Mouse (Mus musculus): ENCODE results near the gene Gm10340. TPM values are rescaled to one million over a fixed set of nuclear protein-coding genes. Genes with fewer than 3 reads are reported as not detected.
A peak's percentile ranks its signal among the peaks of the same experiment; 100 is the strongest.
"Not testable (repeated sequence)": the region's sequence is repeated elsewhere in the genome, so short reads cannot be mapped to it uniquely, and the experiment has no call there.

Gene Gm10340
- polyA plus RNA-seq (2015; fragmentation: Nextera tagmentation; extraction: Ambion mirVana): not detected in 2 replicates

DNA sequence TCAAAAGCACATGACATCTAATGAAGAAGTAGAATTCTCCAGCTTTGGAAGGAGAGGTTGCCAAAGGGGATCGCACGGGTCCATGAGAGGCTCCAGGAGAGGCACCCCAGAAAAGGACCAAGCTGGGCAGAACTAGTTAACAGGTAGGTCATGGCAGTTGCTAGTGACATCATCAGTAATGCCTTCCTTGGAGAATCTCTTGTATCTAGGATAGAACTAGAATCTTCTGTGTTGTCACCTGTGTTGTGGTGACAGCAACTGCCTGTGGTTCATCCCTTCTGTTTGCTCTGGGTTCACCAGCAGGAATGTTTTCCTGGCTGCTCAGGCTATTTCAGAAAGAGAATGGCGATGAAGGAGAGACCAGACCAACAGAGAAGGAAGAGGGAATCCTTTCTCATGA, at the start of gene Gm10340:
TSS of gene Gm10340 (plus strand) at position 301 of the 400 bp plus-strand sequence.
- H3K4me1 ChIP-seq (ENCODE audit: insufficient read depth, low read depth, low read length); H3K9ac ChIP-seq (replicated peaks; ENCODE audit: low read depth); H3K27me3 ChIP-seq (replicated peaks; ENCODE audit: insufficient read depth, low read length); ATAC-seq; H3K36me3 ChIP-seq (ENCODE audit: insufficient read depth, low read length); H3K4me2 ChIP-seq (replicated peaks; ENCODE audit: low read depth, low read length); H3K4me3 ChIP-seq (ENCODE audit: low read depth, low read length); H3K27ac ChIP-seq (ENCODE audit: low read length); H3K9me3 ChIP-seq (ENCODE audit: low read length): not testable (repeated sequence)
- peak; percentile 0 for DNase-seq (ENCODE audit: low spot score)
- 95% methylated on average over 2 of the region's 3 CpGs for WGBS

DNA sequence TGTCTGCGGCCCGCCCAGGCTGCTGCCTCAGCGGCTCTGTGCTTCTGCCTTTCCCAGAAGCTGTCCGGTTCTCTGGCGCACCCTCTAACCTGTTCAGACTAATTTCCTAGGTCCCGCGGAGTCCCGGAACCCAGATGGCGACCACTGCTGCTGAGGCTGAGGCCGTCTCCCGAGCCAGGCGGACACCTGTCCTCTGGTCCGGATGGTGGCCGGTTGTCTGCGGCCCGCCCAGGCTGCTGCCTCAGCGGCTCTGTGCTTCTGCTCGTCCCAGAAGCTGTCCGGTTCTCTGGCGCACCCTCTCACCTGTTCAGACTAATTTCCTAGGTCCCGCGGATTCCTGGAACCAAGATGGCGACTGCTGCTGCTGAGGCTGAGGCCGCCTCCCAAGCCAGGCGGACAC, 17.7 kb upstream of the Gm10340 start:
- not testable (repeated sequence) for DNase-seq (ENCODE audit: low spot score); H3K9me3 ChIP-seq (ENCODE audit: low read length); H3K4me3 ChIP-seq (ENCODE audit: low read depth, low read length); H3K27ac ChIP-seq (ENCODE audit: low read length); ATAC-seq; H3K27me3 ChIP-seq (replicated peaks; ENCODE audit: insufficient read depth, low read length); H3K4me1 ChIP-seq (ENCODE audit: insufficient read depth, low read depth, low read length); H3K9ac ChIP-seq (replicated peaks; ENCODE audit: low read depth); H3K4me2 ChIP-seq (replicated peaks; ENCODE audit: low read depth, low read length); H3K36me3 ChIP-seq (ENCODE audit: insufficient read depth, low read length)
- WGBS: 87% methylated on average over 11 of the region's 25 CpGs

DNA sequence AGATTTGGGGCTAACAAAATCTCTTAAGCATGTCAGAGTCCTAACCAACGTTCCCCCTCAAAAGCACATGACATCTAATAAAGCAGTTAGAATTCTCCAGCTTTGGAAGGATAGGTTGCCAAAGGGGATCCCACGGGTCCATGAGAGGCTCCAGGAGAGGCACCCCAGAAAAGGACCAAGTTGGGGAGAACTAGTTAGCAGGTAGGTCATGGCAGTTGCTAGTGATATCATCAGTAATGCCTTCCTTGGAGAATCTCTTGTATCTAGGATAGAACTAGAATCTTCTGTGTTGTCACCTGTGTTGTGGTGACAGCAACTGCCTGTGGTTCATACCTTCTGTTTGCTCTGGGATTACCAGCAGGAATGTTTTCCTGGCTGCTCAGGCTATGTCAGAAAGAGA, 54.2 kb downstream of the Gm10340 start, which contains the start of gene Gm5795:
TSS of gene Gm5795 (plus strand) at position 301 of the 400 bp plus-strand sequence.
- not testable (repeated sequence) for H3K4me2 ChIP-seq (replicated peaks; ENCODE audit: low read depth, low read length); H3K4me1 ChIP-seq (ENCODE audit: insufficient read depth, low read depth, low read length); H3K4me3 ChIP-seq (ENCODE audit: low read depth, low read length); H3K27ac ChIP-seq (ENCODE audit: low read length); H3K36me3 ChIP-seq (ENCODE audit: insufficient read depth, low read length); H3K9ac ChIP-seq (replicated peaks; ENCODE audit: low read depth); H3K9me3 ChIP-seq (ENCODE audit: low read length); ATAC-seq; H3K27me3 ChIP-seq (replicated peaks; ENCODE audit: insufficient read depth, low read length); DNase-seq (ENCODE audit: low spot score)
- WGBS: no CpG with 5 or more reads among the region's 2 CpGs

Other genes with a start within 250 kb of the Gm10340 start
- gene Gm2888, start 104.0 kb upstream of the Gm10340 start, polyA plus RNA-seq (2015; fragmentation: Nextera tagmentation; extraction: Ambion mirVana): not detected in 2 replicates
- gene Gm2897, start 84.7 kb upstream of the Gm10340 start, polyA plus RNA-seq (2015; fragmentation: Nextera tagmentation; extraction: Ambion mirVana): 0.84 and 1.0 TPM in 2 replicates
- gene Gm5795, start 54.3 kb downstream of the Gm10340 start, polyA plus RNA-seq (2015; fragmentation: Nextera tagmentation; extraction: Ambion mirVana): not detected in 2 replicates
- gene D830030K20Rik, start 74.5 kb downstream of the Gm10340 start, polyA plus RNA-seq (2015; fragmentation: Nextera tagmentation; extraction: Ambion mirVana): 0.71 and 1.7 TPM in 2 replicates
- gene Gm2956, start 198.6 kb downstream of the Gm10340 start, polyA plus RNA-seq (2015; fragmentation: Nextera tagmentation; extraction: Ambion mirVana): not detected in 2 replicates